Mouse (Mus musculus): ENCODE measurements around the gene Gm20708.

- TF ChIP-seq POLR2A (IDR thresholded peaks at IDR 0.05; ENCODE audit: insufficient read length, low read depth) (no peak), MYOD1 (IDR thresholded peaks at IDR 0.05; ENCODE audit: control insufficient read depth in 1 of 3, insufficient read length in 2 of 3, low read depth in 2 of 3) (no peak), USF1 (IDR thresholded peaks at IDR 0.05; ENCODE audit: low read depth) (no peak), TCF3 (IDR thresholded peaks at IDR 0.05; ENCODE audit: insufficient read length, low read depth) (no peak), POLR2AphosphoS2 (IDR thresholded peaks at IDR 0.05; ENCODE audit: insufficient read length, low read depth) (no peak), REST (IDR thresholded peaks at IDR 0.05; ENCODE audit: insufficient read depth, insufficient read length) (no peak), CEBPB (IDR thresholded peaks at IDR 0.05; ENCODE audit: insufficient read depth, poor library complexity, severe bottlenecking) (no peak), TCF12 (IDR thresholded peaks at IDR 0.05; ENCODE audit: insufficient read depth, poor library complexity, severe bottlenecking) (no peak), MYOG (IDR thresholded peaks at IDR 0.05; ENCODE audit: control insufficient read depth in 1 of 3, insufficient read depth in 1 of 3, insufficient read length in 2 of 3, low read depth in 2 of 3) (no peak), SRF (IDR thresholded peaks at IDR 0.05; ENCODE audit: control insufficient read depth, insufficient read length, low read depth) (no peak)
Measured at GRCm38 (mm10) chr11:117783683-117784309, 25.7 kb upstream of the Gm20708 start.
